Mouse (Mus musculus): ENCODE results near the gene Toporsl. TPM values are rescaled to one million over a fixed set of nuclear protein-coding genes. Genes with fewer than 3 reads are reported as not detected.
A peak's percentile ranks its signal among the peaks of the same experiment; 100 is the strongest.

The Toporsl gene
- polyA plus RNA-seq, 1 experiment from 2014 or later: not detected

- 63% methylated on average over 6 of the region's 6 CpGs for WGBS
- no peak overlapping the region for H3K4me3 ChIP-seq (ENCODE audit: low read length)
- H3K9ac ChIP-seq (ENCODE audit: low read length): no peak overlapping the region
- no peak overlapping the region for H3K27ac ChIP-seq (ENCODE audit: low read length)
- no peaks in the 10 kb centered on the region for H3K4me1 ChIP-seq (ENCODE audit: control insufficient read depth, insufficient read depth, low read length)
- H3K36me3 ChIP-seq (ENCODE audit: control insufficient read depth, insufficient read depth): no peaks in the 10 kb centered on the region
- H3K27me3 ChIP-seq (ENCODE audit: control insufficient read depth, insufficient read depth, low read length): no peaks in the 10 kb centered on the region
- no peak for ATAC-seq (replicated peaks; ENCODE audit: extremely low read depth, insufficient read depth, low FRiP score)
- H3K9me3 ChIP-seq (replicated peaks; ENCODE audit: control insufficient read depth, low read length): no peaks in the 10 kb centered on the region
- no peak overlapping the region for H3K4me2 ChIP-seq (ENCODE audit: low read depth, low read length)
Measured at GRCm38 (mm10) chr4:52634986-52635385, 38.9 kb downstream of the Toporsl start.

- no peaks in the 10 kb centered on the region for H3K4me1 ChIP-seq (ENCODE audit: control insufficient read depth, insufficient read depth, low read length)
- no peak overlapping the region for H3K4me3 ChIP-seq (ENCODE audit: low read length)
- H3K9me3 ChIP-seq (replicated peaks; ENCODE audit: control insufficient read depth, low read length): no peaks in the 10 kb centered on the region
- no peak overlapping the region for H3K27ac ChIP-seq (ENCODE audit: low read length)
- no peaks in the 10 kb centered on the region for H3K36me3 ChIP-seq (ENCODE audit: control insufficient read depth, insufficient read depth)
- H3K9ac ChIP-seq (ENCODE audit: low read length): no peak overlapping the region
- 64% methylated on average over 4 of the region's 4 CpGs for WGBS
- no peak overlapping the region for H3K4me2 ChIP-seq (ENCODE audit: low read depth, low read length)
- no peaks in the 10 kb centered on the region for H3K27me3 ChIP-seq (ENCODE audit: control insufficient read depth, insufficient read depth, low read length)
- no peak for ATAC-seq (replicated peaks; ENCODE audit: extremely low read depth, insufficient read depth, low FRiP score)
Measured at GRCm38 (mm10) chr4:52647791-52648190, 51.7 kb downstream of the Toporsl start.

- Histone ChIP-seq H3K9me3 (replicated peaks; ENCODE audit: control insufficient read depth, low read length) (no peaks in the 10 kb centered on the region), H3K36me3 (ENCODE audit: control insufficient read depth, insufficient read depth) (no peaks in the 10 kb centered on the region), H3K4me3 (ENCODE audit: low read length) (no peak overlapping the region), H3K4me1 (ENCODE audit: control insufficient read depth, insufficient read depth, low read length) (no peaks in the 10 kb centered on the region), H3K4me2 (ENCODE audit: low read depth, low read length) (no peak overlapping the region), H3K27me3 (ENCODE audit: control insufficient read depth, insufficient read depth, low read length) (no peaks in the 10 kb centered on the region), H3K27ac (ENCODE audit: low read length) (no peak overlapping the region), H3K9ac (ENCODE audit: low read length) (no peak overlapping the region)
- no peak for ATAC-seq (replicated peaks; ENCODE audit: extremely low read depth, insufficient read depth, low FRiP score)
Measured at GRCm38 (mm10) chr4:52659701-52660100, 63.6 kb downstream of the Toporsl start.

GRCm38 (mm10) chr4:52660701-52661117, 64.6 kb downstream of the Toporsl start:
- Histone ChIP-seq H3K9me3 (replicated peaks; ENCODE audit: control insufficient read depth, low read length) (no peaks in the 10 kb centered on the region), H3K36me3 (ENCODE audit: control insufficient read depth, insufficient read depth) (no peaks in the 10 kb centered on the region), H3K27me3 (ENCODE audit: control insufficient read depth, insufficient read depth, low read length) (no peaks in the 10 kb centered on the region), H3K27ac (ENCODE audit: low read length) (peak overlapping the region; percentile 37; the same call in 1 of the 2 replicates), H3K9ac (ENCODE audit: low read length) (no peak overlapping the region), H3K4me2 (ENCODE audit: low read depth, low read length) (no peak overlapping the region), H3K4me1 (ENCODE audit: control insufficient read depth, insufficient read depth, low read length) (no peaks in the 10 kb centered on the region), H3K4me3 (ENCODE audit: low read length) (no peak overlapping the region)
- peak; percentile 37; the same call in 1 of the 2 replicates for ATAC-seq (replicated peaks; ENCODE audit: extremely low read depth, insufficient read depth, low FRiP score)
- 21% methylated on average over 3 of the region's 3 CpGs for WGBS

- H3K36me3 ChIP-seq (ENCODE audit: control insufficient read depth, insufficient read depth): no peaks in the 10 kb centered on the region
- no peak overlapping the region for H3K27ac ChIP-seq (ENCODE audit: low read length)
- H3K4me2 ChIP-seq (ENCODE audit: low read depth, low read length): no peak overlapping the region
- WGBS: 80% methylated on average over 5 of the region's 5 CpGs
- ATAC-seq (replicated peaks; ENCODE audit: extremely low read depth, insufficient read depth, low FRiP score): no peak
- H3K9me3 ChIP-seq (replicated peaks; ENCODE audit: control insufficient read depth, low read length): no peaks in the 10 kb centered on the region
- H3K9ac ChIP-seq (ENCODE audit: low read length): no peak overlapping the region
- H3K27me3 ChIP-seq (ENCODE audit: control insufficient read depth, insufficient read depth, low read length): no peaks in the 10 kb centered on the region
- no peak overlapping the region for H3K4me3 ChIP-seq (ENCODE audit: low read length)
- no peaks in the 10 kb centered on the region for H3K4me1 ChIP-seq (ENCODE audit: control insufficient read depth, insufficient read depth, low read length)
Measured at GRCm38 (mm10) chr4:52661311-52661710, 65.2 kb downstream of the Toporsl start.

Other genes starting within 250 kb of the Toporsl start
- gene Smc2, start 157.0 kb upstream of the Toporsl start, polyA plus RNA-seq (2015; fragmentation: Nextera tagmentation; extraction: Ambion mirVana): 98.9 and 106 TPM in 2 replicates
- gene Vma21-ps, start 99.0 kb upstream of the Toporsl start, polyA plus RNA-seq (2015; fragmentation: Nextera tagmentation; extraction: Ambion mirVana): 1.6 and 2.6 TPM in 2 replicates
- gene Olfr275, start 218.3 kb downstream of the Toporsl start, polyA plus RNA-seq (2015; fragmentation: Nextera tagmentation; extraction: Ambion mirVana): not detected in 2 replicates

Data from heart, embryonic 16.5 days (tissue).